Mouse (Mus musculus): ENCODE measurements at regions not wholly inside any gene's neighbourhood (a gene's known extent, or its start where the extent isn't known, plus 50 kb on each side); places are given as distances from the start of the nearest gene placed in this dataset.

DNA sequence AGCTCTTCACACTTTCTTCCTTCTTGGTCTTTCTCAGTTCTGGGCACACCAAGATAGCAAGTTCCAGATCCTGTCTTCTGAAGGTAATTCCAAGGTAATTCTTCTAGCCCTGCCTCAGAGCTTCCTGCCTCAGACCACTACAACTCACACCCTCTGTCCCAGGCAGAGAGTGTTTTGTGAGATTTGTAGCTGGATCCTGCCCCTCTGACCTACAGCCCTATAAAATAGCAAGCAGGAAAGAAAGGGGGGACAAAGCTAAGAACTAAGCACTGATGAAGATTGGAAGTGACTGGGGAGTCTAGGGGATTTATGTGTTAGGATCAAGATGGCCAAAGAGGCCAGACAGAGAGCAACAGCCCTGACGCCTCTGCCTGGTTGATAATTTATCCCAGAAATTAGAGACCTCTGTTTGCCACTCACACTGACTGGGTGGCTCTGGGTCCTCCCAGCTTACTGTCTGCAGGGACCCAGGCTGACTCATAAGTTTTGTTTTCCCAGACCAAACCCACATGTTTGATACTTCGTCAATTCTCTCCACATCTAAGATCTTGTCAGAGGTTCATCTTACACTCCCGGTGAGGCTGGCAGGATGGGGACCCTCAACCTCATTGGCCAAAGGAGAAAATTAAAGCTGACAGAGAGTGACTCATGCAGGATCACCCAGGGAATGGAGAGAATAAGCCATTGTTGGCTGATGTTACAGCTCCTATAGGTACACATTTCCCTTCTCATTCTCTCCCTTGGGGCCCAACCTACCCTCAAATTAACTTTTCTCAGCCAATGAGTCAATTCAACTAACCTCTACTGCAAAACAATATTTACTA, 84.8 kb upstream of the Trabd2b start:
- H3K36me3 ChIP-seq (ENCODE audit: control insufficient read depth, insufficient read depth, low read length): no peaks in the 10 kb centered on the region
- no peak for ATAC-seq
- H3K4me3 ChIP-seq (ENCODE audit: low read length): no peak overlapping the region
- no peak overlapping the region for H3K27ac ChIP-seq (ENCODE audit: low read depth, low read length)
- H3K9ac ChIP-seq (ENCODE audit: low read depth, low read length): no peak overlapping the region
- no peaks in the 10 kb centered on the region for H3K4me1 ChIP-seq (ENCODE audit: control insufficient read depth, insufficient read depth, low read depth, low read length)
- 84% methylated on average over 3 of the region's 3 CpGs for WGBS
- no peaks in the 10 kb centered on the region for H3K9me3 ChIP-seq (ENCODE audit: control insufficient read depth, low read length)
- H3K4me2 ChIP-seq (ENCODE audit: low read length): no peak overlapping the region
- H3K27me3 ChIP-seq (replicated peaks; ENCODE audit: control insufficient read depth, insufficient read depth, low read length): no peaks in the 10 kb centered on the region

GRCm38 (mm10) chr4:114329978-114330377, 76.5 kb upstream of the Trabd2b start:
- Histone ChIP-seq H3K9me3 (ENCODE audit: control insufficient read depth, low read length) (no peaks in the 10 kb centered on the region), H3K9ac (ENCODE audit: low read depth, low read length) (no peak overlapping the region), H3K4me1 (ENCODE audit: control insufficient read depth, insufficient read depth, low read depth, low read length) (no peaks in the 10 kb centered on the region), H3K4me3 (ENCODE audit: low read length) (no peak overlapping the region), H3K27ac (ENCODE audit: low read depth, low read length) (no peak overlapping the region), H3K36me3 (ENCODE audit: control insufficient read depth, insufficient read depth, low read length) (no peaks in the 10 kb centered on the region), H3K27me3 (replicated peaks; ENCODE audit: control insufficient read depth, insufficient read depth, low read length) (no peaks in the 10 kb centered on the region), H3K4me2 (ENCODE audit: low read length) (no peak overlapping the region)
- ATAC-seq: no peak
- WGBS: 94% methylated on average over 1 of the region's 1 CpGs

DNA sequence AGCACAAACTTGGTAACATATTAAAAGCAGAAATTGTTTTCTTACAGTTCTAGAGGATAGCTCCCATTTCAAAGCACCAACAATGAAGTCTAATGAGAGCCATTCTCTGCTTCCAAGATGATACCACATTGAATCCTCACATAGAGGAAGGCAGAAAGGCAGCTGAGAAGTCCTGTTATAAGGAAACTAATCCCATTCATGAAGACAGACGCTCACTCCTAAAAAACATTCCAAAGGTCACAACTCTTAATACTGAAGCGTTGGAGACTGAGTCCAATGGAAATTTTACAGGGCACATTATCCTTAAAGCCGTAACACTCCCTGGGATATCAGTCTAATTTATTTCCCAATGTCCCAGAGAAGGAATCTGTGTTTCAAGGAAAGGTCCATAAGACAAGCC, 75.4 kb upstream of the Trabd2b start:
- H3K9ac ChIP-seq (ENCODE audit: low read depth, low read length): no peak overlapping the region
- no peaks in the 10 kb centered on the region for H3K27me3 ChIP-seq (replicated peaks; ENCODE audit: control insufficient read depth, insufficient read depth, low read length)
- 73% methylated on average over 3 of the region's 3 CpGs for WGBS
- no peaks in the 10 kb centered on the region for H3K4me1 ChIP-seq (ENCODE audit: control insufficient read depth, insufficient read depth, low read depth, low read length)
- ATAC-seq: no peak
- H3K9me3 ChIP-seq (ENCODE audit: control insufficient read depth, low read length): no peaks in the 10 kb centered on the region
- H3K4me3 ChIP-seq (ENCODE audit: low read length): no peak overlapping the region
- no peaks in the 10 kb centered on the region for H3K36me3 ChIP-seq (ENCODE audit: control insufficient read depth, insufficient read depth, low read length)
- H3K27ac ChIP-seq (ENCODE audit: low read depth, low read length): no peak overlapping the region
- H3K4me2 ChIP-seq (ENCODE audit: low read length): no peak overlapping the region

DNA sequence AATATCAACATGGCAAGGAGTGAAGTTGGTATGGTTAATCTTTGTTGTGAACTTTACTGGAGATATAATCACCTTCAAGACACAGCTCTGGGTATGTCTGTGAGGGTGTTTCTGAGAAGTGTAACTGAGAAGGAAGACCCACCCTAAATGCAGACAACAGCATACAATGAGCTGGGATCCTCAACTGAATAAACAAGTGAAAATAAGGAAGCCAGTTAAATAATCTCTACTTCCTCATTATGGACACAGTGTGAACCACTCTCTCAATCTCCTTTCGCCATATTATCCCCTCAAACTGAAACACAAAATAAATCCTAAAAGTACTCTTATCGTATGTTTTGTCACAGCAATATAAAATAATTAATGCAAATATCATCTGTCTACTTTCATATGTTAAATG, 71.7 kb upstream of the Trabd2b start:
- Histone ChIP-seq H3K27me3 (replicated peaks; ENCODE audit: control insufficient read depth, insufficient read depth, low read length) (no peaks in the 10 kb centered on the region), H3K4me3 (ENCODE audit: low read length) (no peak overlapping the region), H3K36me3 (ENCODE audit: control insufficient read depth, insufficient read depth, low read length) (no peaks in the 10 kb centered on the region), H3K9me3 (ENCODE audit: control insufficient read depth, low read length) (no peaks in the 10 kb centered on the region), H3K9ac (ENCODE audit: low read depth, low read length) (no peak overlapping the region), H3K27ac (ENCODE audit: low read depth, low read length) (no peak overlapping the region), H3K4me2 (ENCODE audit: low read length) (no peak overlapping the region), H3K4me1 (ENCODE audit: control insufficient read depth, insufficient read depth, low read depth, low read length) (no peaks in the 10 kb centered on the region)
- WGBS: 83% methylated on average over 2 of the region's 2 CpGs
- ATAC-seq: no peak

DNA sequence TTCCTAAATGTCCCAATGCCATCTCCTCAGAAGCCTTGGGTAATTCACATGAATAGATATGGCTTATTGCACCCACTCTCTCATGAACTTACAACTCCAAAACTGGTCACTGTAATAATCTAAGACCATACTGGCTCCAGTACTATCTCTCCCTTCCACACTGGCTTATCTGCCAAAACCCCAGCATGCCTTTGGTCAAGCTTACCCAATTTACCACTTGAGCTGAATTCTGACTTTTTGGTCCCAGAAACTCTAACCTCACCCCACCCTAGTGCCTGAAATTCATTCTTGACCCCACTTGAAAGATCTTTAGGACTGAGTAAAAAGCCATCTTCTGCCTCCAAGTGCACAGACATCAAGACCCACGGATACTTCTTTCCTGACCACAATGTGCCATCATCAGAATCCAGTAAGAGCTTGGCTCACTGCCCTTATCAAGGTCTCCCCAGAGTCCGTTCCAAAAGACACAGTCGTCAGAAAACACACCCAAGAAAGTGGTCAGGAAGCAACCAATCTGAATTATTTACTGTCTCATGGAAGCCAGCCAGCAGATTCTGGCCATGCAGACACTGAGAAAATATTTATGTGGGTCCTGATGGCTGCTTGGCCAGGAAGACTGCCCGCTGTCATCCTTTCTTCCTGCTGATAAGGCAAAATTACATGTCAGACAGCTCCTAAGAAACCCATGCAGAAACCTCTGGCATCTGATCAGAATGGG, 70.3 kb upstream of the Trabd2b start:
- ATAC-seq: no peak
- H3K4me3 ChIP-seq (ENCODE audit: low read length): no peak overlapping the region
- H3K9me3 ChIP-seq (ENCODE audit: control insufficient read depth, low read length): no peaks in the 10 kb centered on the region
- H3K4me1 ChIP-seq (ENCODE audit: control insufficient read depth, insufficient read depth, low read depth, low read length): no peaks in the 10 kb centered on the region
- no peak overlapping the region for H3K4me2 ChIP-seq (ENCODE audit: low read length)
- H3K27me3 ChIP-seq (replicated peaks; ENCODE audit: control insufficient read depth, insufficient read depth, low read length): no peaks in the 10 kb centered on the region
- WGBS: 57% methylated on average over 4 of the region's 4 CpGs
- no peak overlapping the region for H3K27ac ChIP-seq (ENCODE audit: low read depth, low read length)
- H3K9ac ChIP-seq (ENCODE audit: low read depth, low read length): no peak overlapping the region
- H3K36me3 ChIP-seq (ENCODE audit: control insufficient read depth, insufficient read depth, low read length): no peaks in the 10 kb centered on the region

- Histone ChIP-seq H3K4me2 (ENCODE audit: low read length) (no peak overlapping the region), H3K9me3 (ENCODE audit: control insufficient read depth, low read length) (no peaks in the 10 kb centered on the region), H3K4me3 (ENCODE audit: low read length) (no peak overlapping the region), H3K27me3 (replicated peaks; ENCODE audit: control insufficient read depth, insufficient read depth, low read length) (no peaks in the 10 kb centered on the region), H3K36me3 (ENCODE audit: control insufficient read depth, insufficient read depth, low read length) (no peaks in the 10 kb centered on the region), H3K4me1 (ENCODE audit: control insufficient read depth, insufficient read depth, low read depth, low read length) (no peaks in the 10 kb centered on the region), H3K9ac (ENCODE audit: low read depth, low read length) (no peak overlapping the region), H3K27ac (ENCODE audit: low read depth, low read length) (no peak overlapping the region)
- 67% methylated on average over 1 of the region's 1 CpGs for WGBS
- no peak for ATAC-seq
Observed at GRCm38 (mm10) chr4:114336747-114337090, 69.8 kb upstream of the Trabd2b start.

DNA sequence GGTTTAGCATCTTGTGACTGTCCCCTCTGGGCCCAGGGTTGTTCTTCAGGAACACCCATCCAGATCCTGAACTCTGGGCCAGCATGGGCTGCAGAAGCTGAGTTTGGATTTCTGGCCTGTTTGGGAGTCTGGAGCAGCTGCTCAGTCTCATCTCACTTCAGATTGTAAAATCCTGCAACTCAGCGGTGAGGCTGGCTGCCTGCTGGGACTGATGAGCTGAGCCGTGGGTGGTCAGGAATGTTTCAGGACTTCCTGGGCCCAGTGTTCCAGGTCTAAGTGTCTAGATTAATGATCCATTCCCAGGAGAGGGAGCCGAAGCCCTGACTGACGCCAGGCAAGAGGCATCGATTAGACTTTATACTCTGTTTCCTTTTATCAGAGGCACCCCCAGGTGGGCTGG, 66.7 kb upstream of the Trabd2b start:
- Histone ChIP-seq H3K4me3 (ENCODE audit: low read length) (no peak overlapping the region), H3K36me3 (ENCODE audit: control insufficient read depth, insufficient read depth, low read length) (no peaks in the 10 kb centered on the region), H3K4me1 (ENCODE audit: control insufficient read depth, insufficient read depth, low read depth, low read length) (no peaks in the 10 kb centered on the region), H3K27me3 (replicated peaks; ENCODE audit: control insufficient read depth, insufficient read depth, low read length) (no peaks in the 10 kb centered on the region), H3K4me2 (ENCODE audit: low read length) (no peak overlapping the region), H3K27ac (ENCODE audit: low read depth, low read length) (no peak overlapping the region), H3K9ac (ENCODE audit: low read depth, low read length) (no peak overlapping the region), H3K9me3 (ENCODE audit: control insufficient read depth, low read length) (no peaks in the 10 kb centered on the region)
- no peak for ATAC-seq
- WGBS: 65% methylated on average over 5 of the region's 5 CpGs

- Histone ChIP-seq H3K36me3 (ENCODE audit: control insufficient read depth, insufficient read depth, low read length) (no peaks in the 10 kb centered on the region), H3K4me1 (ENCODE audit: control insufficient read depth, insufficient read depth, low read depth, low read length) (no peaks in the 10 kb centered on the region), H3K27ac (ENCODE audit: low read depth, low read length) (no peak overlapping the region), H3K9ac (ENCODE audit: low read depth, low read length) (no peak overlapping the region), H3K27me3 (replicated peaks; ENCODE audit: control insufficient read depth, insufficient read depth, low read length) (no peaks in the 10 kb centered on the region), H3K9me3 (ENCODE audit: control insufficient read depth, low read length) (no peaks in the 10 kb centered on the region), H3K4me2 (ENCODE audit: low read length) (no peak overlapping the region), H3K4me3 (ENCODE audit: low read length) (no peak overlapping the region)
- no peak for ATAC-seq
- 63% methylated on average over 1 of the region's 1 CpGs for WGBS
Observed at GRCm38 (mm10) chr4:114345154-114345553, 61.4 kb upstream of the Trabd2b start.

- 11% methylated on average over 2 of the region's 2 CpGs for WGBS
- Histone ChIP-seq H3K27me3 (replicated peaks; ENCODE audit: control insufficient read depth, insufficient read depth, low read length) (no peaks in the 10 kb centered on the region), H3K4me3 (ENCODE audit: low read length) (no peak overlapping the region), H3K9ac (ENCODE audit: low read depth, low read length) (no peak overlapping the region), H3K27ac (ENCODE audit: low read depth, low read length) (no peak overlapping the region), H3K4me1 (ENCODE audit: control insufficient read depth, insufficient read depth, low read depth, low read length) (no peaks in the 10 kb centered on the region), H3K36me3 (ENCODE audit: control insufficient read depth, insufficient read depth, low read length) (no peaks in the 10 kb centered on the region), H3K9me3 (ENCODE audit: control insufficient read depth, low read length) (no peaks in the 10 kb centered on the region), H3K4me2 (ENCODE audit: low read length) (no peak overlapping the region)
- ATAC-seq: no peak
Observed at GRCm38 (mm10) chr4:114346068-114346747, 60.3 kb upstream of the Trabd2b start.
